Mouse (Mus musculus) monocyte, adult 2 months (primary cell): Measurements from ENCODE around the gene Syne3.

ENCODE experiments used
- DNase-seq, 2 experiments: peaks; one replicate each; pipeline ENCODE4 v3.0.0; 2022; ENCODE audit warnings: low spot score in 2 of 2, low read depth in 1 of 2

The Syne3 gene

DNA sequence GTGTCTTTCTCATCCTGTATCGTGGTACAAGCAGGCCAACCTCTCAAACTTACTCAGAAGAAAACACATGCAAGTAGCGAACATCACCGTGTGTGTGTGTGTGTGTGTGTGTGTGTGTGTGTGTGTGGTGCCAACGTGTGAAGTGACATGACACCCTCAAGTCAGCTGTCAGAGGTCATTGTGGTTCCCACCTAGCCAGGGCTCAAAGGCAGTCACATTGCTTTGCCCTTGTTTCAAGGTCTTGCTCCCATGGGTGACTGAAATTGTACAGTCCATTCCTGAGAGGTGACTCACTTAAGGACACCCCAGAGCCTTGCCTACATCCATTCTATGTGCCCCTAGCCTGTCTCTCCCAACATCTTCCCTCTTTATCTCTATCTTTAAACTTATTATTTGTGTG is 40.0 kb downstream of the Syne3 start:
- no peak for DNase-seq

DNA sequence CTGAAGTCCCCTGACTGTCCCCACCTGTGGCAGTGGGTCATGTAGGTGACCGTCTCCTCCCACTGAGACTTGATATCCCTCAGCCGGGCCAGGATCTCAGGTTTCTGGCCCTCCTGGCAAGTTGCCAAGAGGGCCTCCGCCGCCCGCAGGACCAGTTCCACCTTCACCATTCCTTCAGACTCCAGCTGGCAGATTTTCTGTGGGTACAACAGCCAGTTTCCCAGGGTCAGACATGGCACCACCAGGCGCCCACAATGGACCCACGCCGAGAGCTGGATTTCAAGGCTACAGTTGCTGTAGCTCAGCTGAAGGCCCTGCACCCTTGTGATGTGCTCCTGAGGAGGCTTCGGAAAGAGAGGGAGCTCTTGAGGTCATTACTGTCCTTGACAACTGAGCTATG is 40.4 kb downstream of the Syne3 start:
- no peak for DNase-seq

DNA sequence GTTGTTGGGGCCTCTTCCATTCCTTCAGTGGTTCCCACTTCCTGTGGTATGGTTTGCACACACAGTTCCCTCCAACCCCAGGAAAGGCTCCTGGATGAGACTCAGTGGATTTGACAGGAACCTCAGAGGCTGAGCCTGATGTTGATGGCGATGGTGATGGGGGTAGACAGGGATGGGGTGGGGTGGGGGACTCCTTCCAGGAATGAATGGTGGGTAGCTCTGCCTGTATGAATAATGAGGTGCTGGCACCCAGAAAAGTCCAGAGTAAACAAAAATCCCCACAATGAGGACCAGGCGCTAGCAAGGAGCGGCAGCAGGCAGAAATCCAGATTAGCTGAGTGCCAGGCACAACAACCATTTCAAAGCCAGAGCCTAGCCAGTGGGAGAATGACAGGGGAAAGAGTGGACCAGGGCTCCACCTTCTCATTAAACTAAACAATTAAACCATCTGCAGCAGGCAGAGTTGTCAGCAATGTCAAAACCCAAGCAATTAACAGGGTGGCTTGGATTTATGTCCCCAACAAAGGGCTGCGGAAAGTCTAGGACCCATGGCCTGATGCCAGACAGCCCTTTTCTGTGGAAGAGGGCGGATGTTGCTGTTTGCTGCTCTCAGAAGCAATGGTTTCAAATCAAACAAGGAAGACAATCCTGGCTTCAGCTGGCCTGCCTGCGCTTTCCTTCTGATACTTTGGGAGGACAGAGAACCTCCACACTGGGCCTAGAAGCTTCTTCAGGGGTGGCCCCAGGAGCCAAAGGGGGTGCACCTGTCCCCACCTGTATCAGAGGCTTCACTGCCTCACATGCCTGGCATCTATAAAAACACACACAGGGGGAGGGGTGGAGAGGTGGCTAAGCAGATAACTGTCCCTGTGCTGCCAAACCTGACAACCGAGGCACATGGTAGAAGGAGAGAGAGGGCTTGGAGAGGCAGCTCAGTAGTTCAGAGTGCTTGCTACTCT is 44.4 kb downstream of the Syne3 start:
- DNase-seq: no peak

DNA sequence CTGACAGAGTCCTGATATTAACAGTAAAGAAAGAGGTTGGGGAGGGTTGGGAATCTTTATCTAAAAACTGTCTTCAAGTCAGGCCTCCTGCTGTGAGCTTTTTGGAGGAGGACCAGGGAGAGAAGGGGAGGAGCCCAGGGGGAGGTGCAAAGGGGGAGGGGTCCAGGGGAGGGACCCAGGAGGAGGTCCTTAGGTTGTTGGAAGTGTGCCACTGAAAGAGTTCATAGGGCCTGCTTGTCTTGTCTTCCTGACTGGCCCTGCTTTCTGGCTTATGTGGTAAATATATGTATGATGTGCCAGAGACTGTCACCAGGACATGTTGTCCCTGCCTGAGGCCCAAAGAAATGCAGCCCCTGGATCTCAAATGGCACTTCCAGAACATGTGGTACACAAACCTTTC is 49.2 kb downstream of the Syne3 start:
- DNase-seq: no peak

DNA sequence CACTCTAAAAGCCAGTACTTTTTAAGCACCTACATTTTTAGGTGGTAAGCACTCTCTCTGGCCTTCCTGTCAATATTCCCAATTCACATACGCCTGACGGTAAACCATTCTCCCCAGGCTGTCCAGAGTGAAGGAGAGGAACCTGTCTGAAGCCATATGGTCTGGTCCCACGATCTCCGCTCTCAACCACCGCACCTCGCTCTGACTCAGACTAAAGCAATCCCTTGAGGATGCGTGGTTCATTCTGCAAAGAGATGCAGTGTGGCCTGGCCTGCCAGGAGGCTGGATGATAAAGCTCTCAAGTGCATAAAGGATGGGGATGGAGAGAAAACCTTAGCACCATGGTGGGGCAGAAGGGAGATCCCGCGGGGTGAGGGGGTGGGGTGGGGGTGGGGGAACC is 49.6 kb downstream of the Syne3 start:
- DNase-seq: no peak

DNA sequence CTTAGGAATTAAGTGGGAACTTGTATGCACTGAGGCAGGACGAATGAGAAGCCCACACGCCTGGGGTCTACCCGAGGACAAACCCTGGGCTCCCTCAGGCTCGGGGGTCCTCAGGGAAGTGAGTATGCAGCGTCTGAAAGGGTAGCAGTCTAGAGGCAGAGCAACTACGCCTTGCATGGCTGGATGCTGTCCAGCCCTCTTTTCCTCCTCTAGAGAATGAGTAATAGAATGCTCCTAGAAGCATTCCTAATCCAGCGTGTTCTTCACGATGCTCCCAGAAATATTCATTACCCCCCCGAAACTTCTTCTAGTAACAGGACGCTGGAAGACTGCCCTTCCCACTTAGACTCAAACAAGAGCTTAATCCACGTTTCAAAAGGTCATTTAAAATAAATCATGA is 51.3 kb downstream of the Syne3 start:
- no peak for DNase-seq

GRCm38 (mm10) chr12:104957165-104957564 is 52.4 kb downstream of the Syne3 start:
- no peak for DNase-seq

GRCm38 (mm10) chr12:104956406-104956805 is 53.2 kb downstream of the Syne3 start:
- DNase-seq: no peak

DNA sequence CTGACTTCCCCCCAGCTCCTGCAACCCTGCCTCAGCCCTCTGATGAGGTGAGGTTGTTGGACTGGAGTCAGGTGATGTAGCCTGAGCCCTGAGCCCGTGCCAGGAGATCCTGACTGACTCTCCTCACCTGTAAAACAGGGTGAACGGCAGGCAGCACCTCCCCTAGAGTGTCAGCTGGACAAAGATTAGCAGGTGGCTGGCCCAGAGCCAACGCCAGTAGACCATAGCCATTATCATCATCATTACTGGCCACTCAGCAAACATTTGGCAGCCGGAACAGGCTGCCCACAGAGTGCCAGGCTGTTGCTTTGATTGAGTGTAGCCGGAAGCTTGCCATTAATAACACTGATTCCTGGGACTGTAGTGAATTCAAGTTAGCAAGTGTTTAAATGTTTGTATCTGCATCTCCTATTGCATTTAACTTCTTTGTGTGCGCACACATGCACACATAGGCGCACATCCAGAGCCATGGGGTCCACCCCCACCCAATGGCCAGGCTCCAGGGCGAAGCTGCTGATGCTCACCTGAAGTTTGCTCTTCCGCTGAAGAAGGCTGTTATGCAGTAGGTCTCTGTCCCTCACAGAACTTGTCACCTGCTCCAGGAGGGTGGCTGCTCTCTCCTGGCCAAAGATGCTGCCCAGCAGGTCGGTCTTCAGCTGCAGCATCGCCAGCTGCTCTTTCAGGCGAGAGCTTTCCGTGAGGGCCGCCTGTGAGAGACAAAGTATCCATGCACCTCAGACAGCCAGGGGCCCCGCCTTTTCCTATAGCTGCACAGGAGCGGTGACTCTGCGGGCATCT is 54.4 kb downstream of the Syne3 start:
- no peak for DNase-seq

DNA sequence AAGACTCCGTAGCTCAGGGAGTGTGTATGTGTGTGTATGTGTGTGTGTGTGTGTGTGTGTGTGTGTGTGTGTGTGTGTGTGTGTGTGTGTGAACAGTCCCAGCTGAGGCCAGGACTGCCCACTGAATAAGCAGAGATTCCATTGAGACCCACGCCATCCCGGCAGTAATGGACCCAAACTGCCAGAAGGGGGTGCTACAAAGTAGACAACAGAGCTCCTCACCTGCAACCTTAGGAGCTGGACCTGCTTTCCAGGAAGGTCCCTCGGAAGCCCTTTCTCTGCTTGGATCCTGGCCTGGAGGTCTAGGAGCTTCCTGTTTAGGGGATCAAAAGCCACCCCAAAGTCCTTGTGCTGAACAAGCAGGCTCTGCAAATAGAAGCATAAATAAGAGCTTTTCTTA is 55.7 kb downstream of the Syne3 start:
- DNase-seq: peak in 1 of 2 experiments; percentile 33

DNA sequence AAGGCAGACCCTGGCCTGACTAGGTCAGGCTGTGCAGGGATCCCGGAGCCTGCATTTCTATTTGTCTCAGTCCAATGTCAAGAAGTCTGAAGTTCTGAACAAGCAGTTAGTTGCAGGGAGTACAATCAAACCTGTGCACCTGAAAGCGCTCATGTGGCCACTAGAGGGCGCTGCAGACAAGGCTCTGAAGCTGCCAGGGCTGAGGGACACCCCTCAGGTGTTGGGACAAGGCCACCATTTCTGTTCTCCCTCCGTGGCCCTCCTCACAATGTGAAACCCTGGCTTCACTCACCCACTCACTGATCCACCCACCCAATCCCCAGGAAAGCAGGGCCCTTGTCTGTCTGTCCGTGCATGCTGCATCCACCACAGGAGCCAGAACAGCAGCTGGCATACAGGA is 57.2 kb downstream of the Syne3 start:
- peak; percentile 23 to 57 for DNase-seq

DNA sequence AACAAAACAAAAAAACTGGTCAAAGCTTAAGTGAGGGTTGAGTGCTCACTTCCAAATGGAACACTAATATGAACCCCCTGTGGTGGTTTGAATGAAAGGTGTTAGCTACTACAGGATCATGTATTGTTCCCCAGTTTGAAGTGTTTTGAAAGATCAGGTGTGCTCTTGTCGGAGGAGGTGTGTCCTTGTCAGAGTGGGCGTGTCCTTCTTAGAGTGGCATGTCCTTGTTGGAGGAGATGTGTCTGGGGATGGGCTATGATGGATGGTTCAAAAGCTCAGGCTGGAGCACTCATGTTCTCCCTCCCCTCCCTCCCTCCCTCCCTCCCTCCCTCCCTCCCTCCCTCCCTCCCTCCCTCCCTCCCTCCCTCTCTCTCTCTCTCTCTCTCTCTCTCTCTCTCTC is 61.7 kb downstream of the Syne3 start:
- DNase-seq: no peak

- no peak for DNase-seq
Measured at GRCm38 (mm10) chr12:104946231-104946630, 63.4 kb downstream of the Syne3 start.

DNA sequence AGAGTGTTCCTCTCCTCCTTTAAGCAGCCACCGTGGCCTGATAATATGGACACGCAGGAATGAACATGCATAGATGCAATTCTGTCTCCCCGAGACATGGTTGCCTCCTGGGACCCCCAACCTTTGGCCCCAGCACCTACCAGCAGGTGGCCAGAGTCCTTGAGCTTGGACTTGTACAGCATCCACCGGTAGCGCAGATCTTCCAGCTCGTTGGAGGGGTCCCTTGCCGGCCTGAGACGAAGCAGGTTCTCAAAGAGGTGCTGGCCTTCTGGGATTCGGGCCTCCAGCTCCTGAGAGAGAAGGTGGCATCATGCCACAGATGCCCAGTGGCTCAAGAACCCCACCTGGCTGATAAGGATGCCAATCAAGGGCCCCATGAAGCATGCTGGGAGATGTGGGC is 69.1 kb downstream of the Syne3 start:
- no peak for DNase-seq

- no peak for DNase-seq
Measured at GRCm38 (mm10) chr12:104940027-104940386, 69.6 kb downstream of the Syne3 start.

DNA sequence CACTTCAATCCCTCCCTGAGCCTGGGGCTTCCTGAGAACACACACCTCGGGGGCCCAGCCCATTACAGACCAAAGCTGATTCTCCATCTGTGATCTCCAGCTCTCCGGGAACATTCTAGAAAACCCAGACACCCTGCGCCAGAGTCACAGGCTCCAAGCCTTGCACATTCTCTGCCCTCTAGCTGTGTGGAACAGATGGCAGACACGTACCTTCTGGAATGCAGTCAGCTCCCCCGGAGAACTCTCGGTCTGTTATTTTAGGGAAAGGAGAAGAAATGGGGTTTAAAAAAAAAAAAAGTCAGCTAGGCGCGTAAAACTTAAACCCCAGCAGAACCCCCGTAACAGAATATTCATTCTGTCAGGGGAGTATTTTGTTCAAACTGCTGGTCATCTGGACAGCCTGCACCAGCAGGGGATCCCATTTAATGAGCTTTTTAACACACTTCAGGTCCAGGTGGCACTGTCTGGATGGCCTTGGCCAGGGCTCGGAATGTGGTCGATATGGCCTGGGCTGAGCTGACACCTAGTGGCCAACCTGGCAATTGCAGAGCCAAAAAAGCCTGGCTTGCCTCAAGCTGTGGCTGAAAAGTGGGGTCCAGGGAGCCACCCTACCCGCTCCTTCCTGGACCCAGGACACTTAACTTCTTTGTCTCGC is 70.1 kb downstream of the Syne3 start:
- DNase-seq: peak in 1 of 2 experiments; percentile 7

DNA sequence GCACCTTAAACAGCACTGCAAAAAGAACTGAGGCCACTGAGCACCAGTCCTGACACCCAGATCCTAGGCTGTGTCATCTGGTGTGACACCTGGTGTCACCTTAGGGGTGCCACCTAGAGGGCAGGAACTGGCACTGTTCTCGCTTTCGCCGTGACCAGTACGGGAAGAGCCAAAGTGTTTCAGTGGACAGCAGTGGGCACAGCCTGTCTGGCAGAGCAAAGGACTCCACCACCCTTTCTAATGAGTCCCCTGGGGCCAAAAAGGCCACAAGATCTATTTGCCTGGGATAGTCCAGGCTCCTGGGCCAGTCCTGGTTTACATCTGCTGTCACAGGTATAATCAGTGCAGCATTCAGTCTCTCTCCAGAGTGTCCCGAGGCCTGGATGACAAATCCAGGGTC is 70.7 kb downstream of the Syne3 start:
- DNase-seq: no peak

- no peak for DNase-seq
Measured at GRCm38 (mm10) chr12:104936223-104936622, 73.4 kb downstream of the Syne3 start.

GRCm38 (mm10) chr12:104935144-104935543 is 74.5 kb downstream of the Syne3 start:
- DNase-seq: no peak

- no peak for DNase-seq
Measured at GRCm38 (mm10) chr12:104933800-104934199, 75.8 kb downstream of the Syne3 start.

DNA sequence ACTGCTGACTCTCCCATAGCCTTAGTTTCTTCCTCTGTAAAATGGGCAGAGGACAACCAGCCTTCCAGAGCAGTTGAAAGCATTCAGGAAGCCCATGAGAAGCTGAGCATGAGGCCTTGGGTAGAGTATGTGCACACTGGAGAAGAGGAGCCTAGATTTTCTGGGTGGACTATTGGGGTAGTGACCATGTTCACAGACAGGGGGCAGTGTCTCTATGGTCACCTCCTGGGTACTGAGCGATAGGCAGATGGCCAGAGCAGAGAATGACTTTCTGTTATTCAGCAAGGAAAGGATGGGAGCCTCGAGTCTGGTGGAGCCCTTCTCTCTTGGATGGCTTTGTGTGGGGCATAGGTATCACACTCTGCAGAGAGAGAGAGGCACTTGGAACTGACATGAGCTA is 76.4 kb downstream of the Syne3 start:
- DNase-seq: no peak

DNA sequence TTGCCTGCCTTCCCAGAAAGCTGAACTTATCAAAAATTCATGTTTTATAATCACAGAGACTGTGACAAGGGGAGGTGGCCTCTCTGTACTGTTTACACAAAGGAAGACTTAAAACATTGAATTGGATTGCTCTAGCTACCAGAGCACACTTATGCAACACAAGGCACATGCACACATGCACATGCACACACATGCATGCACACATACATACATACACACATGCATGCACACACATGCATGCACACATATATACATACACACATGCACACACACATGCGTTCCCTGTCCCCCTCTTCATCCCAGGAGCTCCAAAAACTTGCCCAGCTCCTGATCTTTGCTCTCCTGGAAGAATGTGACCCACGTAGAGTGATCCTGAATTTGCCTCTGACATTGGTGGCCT is 83.8 kb downstream of the Syne3 start:
- no peak for DNase-seq
